Mouse (Mus musculus) testis, adult 2 months (tissue): ENCODE measurements around the gene B4galnt3.

ENCODE experiments used
- CTCF ChIP-seq: fragments of 200-500 bp; IDR thresholded peaks from 2 replicates; pipeline ENCODE4 v1.5.1; 2012; ENCODE audit warnings: low read depth, mild to moderate bottlenecking, inconsistent platforms, low read length, moderate library complexity; ENCODE audit not compliant: control insufficient read depth, insufficient read depth, insufficient replicate concordance
- POLR2A ChIP-seq: fragments of 200-500 bp; IDR thresholded peaks from 2 replicates; pipeline ENCODE4 v1.6.1; 2012; ENCODE audit warnings: low read depth, mild to moderate bottlenecking, inconsistent platforms, low read length, moderate library complexity; ENCODE audit not compliant: control insufficient read depth

DNA sequence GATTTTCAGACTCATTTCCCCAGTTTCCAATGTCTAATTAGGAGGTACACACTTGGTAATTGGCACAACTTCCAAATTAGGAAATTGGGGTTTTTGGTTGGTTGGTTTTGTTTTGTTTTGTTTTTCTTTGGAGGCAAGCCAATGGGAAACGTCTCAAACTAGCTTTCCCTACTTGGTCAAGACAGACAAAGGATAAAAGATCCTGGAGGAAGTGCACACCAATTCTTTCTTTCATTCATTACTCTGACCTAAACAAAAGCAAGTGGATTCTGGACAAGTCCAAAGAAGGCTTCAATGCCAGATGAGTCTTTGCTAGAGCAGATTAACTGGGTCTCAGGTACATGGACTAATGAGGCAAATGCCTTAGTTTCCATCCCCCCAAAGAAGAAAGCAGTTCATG, 49.6 kb upstream of the B4galnt3 start:
- TF ChIP-seq CTCF (no peak), POLR2A (no peak)
